Mouse (Mus musculus) erythroblast, embryonic 14.5 days (primary cell): ENCODE data around the gene Nfu1.

Source experiments
- GATA1 ChIP-seq: IDR thresholded peaks from 2 replicates; pipeline ENCODE4 v1.6.1; 2012; ENCODE audit warnings: low read length, inconsistent platforms, mixed read lengths
- TAL1 ChIP-seq: IDR thresholded peaks from 3 replicates; pipeline ENCODE4 v1.6.1; 2012; ENCODE audit warnings: low read length, inconsistent platforms, mixed read lengths

GRCm38 (mm10) chr6:87021791-87022190 lies 12.8 kb downstream of the Nfu1 start:
- no peak for TF ChIP-seq GATA1
- TF ChIP-seq TAL1, result no peak
